Mouse (Mus musculus): Measurements from ENCODE around the gene Peli3. TPM values are rescaled to one million over a fixed set of nuclear protein-coding genes. Genes with fewer than 3 reads are reported as not detected.

Gene Peli3
- polyA plus RNA-seq, 1 experiment from 2014 or later: 4.3 TPM

- Histone ChIP-seq H3K4me3 (replicated peaks) (no peak overlapping the region), H3K9ac (no peak overlapping the region), H3K27ac (no peak overlapping the region), H3K4me2 (no peak overlapping the region), H3K36me3 (replicated peaks) (no peaks in the 10 kb centered on the region), H3K27me3 (peaks cover 26% of the 10 kb centered on the region), H3K4me1 (peaks cover 10% of the 10 kb centered on the region), H3K9me3 (no peaks in the 10 kb centered on the region)
- ATAC-seq (ENCODE audit: low FRiP score): no peak
- 85% methylated on average over 17 of the region's 17 CpGs for WGBS
These were observed 5.2 kb downstream of the Peli3 start for GRCm38 (mm10) chr19:4937444-4938310.

- Histone ChIP-seq H3K27me3 (peaks cover 18% of the 10 kb centered on the region), H3K4me1 (0 out of 2 replicates have a peak, but pooled peaks cover 3% of the 10 kb centered on the region), H3K36me3 (replicated peaks) (no peaks in the 10 kb centered on the region), H3K9ac (no peak overlapping the region), H3K4me3 (replicated peaks) (no peak overlapping the region), H3K9me3 (no peaks in the 10 kb centered on the region), H3K4me2 (no peak overlapping the region), H3K27ac (no peak overlapping the region)
- 85% methylated on average over 2 of the region's 2 CpGs for WGBS
- ATAC-seq (ENCODE audit: low FRiP score): no peak
These were observed 6.0 kb downstream of the Peli3 start for GRCm38 (mm10) chr19:4936896-4937295.

- Histone ChIP-seq H3K4me3 (replicated peaks) (peak overlapping the region; percentile 61), H3K27me3 (no peaks in the 10 kb centered on the region; the same call in 1 of the 2 replicates), H3K4me1 (peaks cover 24% of the 10 kb centered on the region), H3K27ac (peak overlapping the region; percentile 80), H3K9me3 (no peaks in the 10 kb centered on the region), H3K36me3 (replicated peaks) (peaks cover 26% of the 10 kb centered on the region), H3K4me2 (peak overlapping the region; percentile 75), H3K9ac (peak overlapping the region; percentile 61)
- ATAC-seq (ENCODE audit: low FRiP score): no peak; the same call in 1 of the 2 replicates
- WGBS: 63% methylated on average over 5 of the region's 5 CpGs
These were observed 14.1 kb downstream of the Peli3 start for GRCm38 (mm10) chr19:4928781-4929180.

GRCm38 (mm10) chr19:4927904-4928531 lies 14.9 kb downstream of the Peli3 start, which contains the start of gene Dpp3:
Gene Dpp3 (minus strand): TSS chr19:4928287.
- Histone ChIP-seq H3K9ac (peak within 1 kb of the TSS; percentile 61), H3K27me3 (no peaks in the 10 kb centered on the region; the same call in 1 of the 2 replicates), H3K36me3 (replicated peaks) (peaks cover 33% of the 10 kb centered on the region), H3K27ac (peak within 1 kb of the TSS; percentile 80), H3K4me2 (peak within 1 kb of the TSS; percentile 75), H3K4me3 (replicated peaks) (peak within 1 kb of the TSS; percentile 61), H3K9me3 (no peaks in the 10 kb centered on the region), H3K4me1 (peaks cover 24% of the 10 kb centered on the region)
- WGBS: under 1% methylated on average over 32 of the region's 32 CpGs
- peak; percentile 98 for ATAC-seq (ENCODE audit: low FRiP score)

- H3K4me3 ChIP-seq (replicated peaks): no peak overlapping the region
- no peak overlapping the region for H3K27ac ChIP-seq
- 96% methylated on average over 11 of the region's 11 CpGs for WGBS
- peaks cover 24% of the 10 kb centered on the region for H3K4me1 ChIP-seq
- H3K27me3 ChIP-seq: no peaks in the 10 kb centered on the region
- peaks cover 60% of the 10 kb centered on the region for H3K36me3 ChIP-seq (replicated peaks)
- no peak for ATAC-seq (ENCODE audit: low FRiP score)
- H3K9me3 ChIP-seq: no peaks in the 10 kb centered on the region
- no peak overlapping the region for H3K4me2 ChIP-seq
- H3K9ac ChIP-seq: no peak overlapping the region
These were observed 17.6 kb downstream of the Peli3 start for GRCm38 (mm10) chr19:4925121-4925860.

- Histone ChIP-seq H3K9me3 (no peaks in the 10 kb centered on the region), H3K4me3 (replicated peaks) (no peak overlapping the region), H3K27ac (no peak overlapping the region), H3K4me1 (no peaks in the 10 kb centered on the region), H3K4me2 (no peak overlapping the region), H3K27me3 (no peaks in the 10 kb centered on the region), H3K9ac (no peak overlapping the region), H3K36me3 (replicated peaks) (peaks cover 100% of the 10 kb centered on the region)
- ATAC-seq (ENCODE audit: low FRiP score): no peak
- 91% methylated on average over 6 of the region's 6 CpGs for WGBS
These were observed 23.3 kb downstream of the Peli3 start for GRCm38 (mm10) chr19:4919652-4920051.

GRCm38 (mm10) chr19:4916827-4917226 lies 26.1 kb downstream of the Peli3 start:
- ATAC-seq (ENCODE audit: low FRiP score): no peak
- Histone ChIP-seq H3K36me3 (replicated peaks) (peaks cover 99% of the 10 kb centered on the region), H3K27me3 (no peaks in the 10 kb centered on the region), H3K9me3 (no peaks in the 10 kb centered on the region), H3K4me2 (no peak overlapping the region), H3K4me3 (replicated peaks) (no peak overlapping the region), H3K4me1 (no peaks in the 10 kb centered on the region), H3K9ac (no peak overlapping the region), H3K27ac (no peak overlapping the region)
- WGBS: 88% methylated on average over 10 of the region's 10 CpGs

- ATAC-seq (ENCODE audit: low FRiP score): no peak
- Histone ChIP-seq H3K27ac (no peak overlapping the region), H3K4me2 (no peak overlapping the region), H3K27me3 (no peaks in the 10 kb centered on the region), H3K36me3 (replicated peaks) (peaks cover 99% of the 10 kb centered on the region), H3K9ac (no peak overlapping the region), H3K4me3 (replicated peaks) (no peak overlapping the region), H3K9me3 (no peaks in the 10 kb centered on the region), H3K4me1 (no peaks in the 10 kb centered on the region)
- 90% methylated on average over 15 of the region's 15 CpGs for WGBS
These were observed 26.9 kb downstream of the Peli3 start for GRCm38 (mm10) chr19:4915924-4916603.

GRCm38 (mm10) chr19:4909376-4909775 lies 33.6 kb downstream of the Peli3 start:
- 92% methylated on average over 7 of the region's 7 CpGs for WGBS
- Histone ChIP-seq H3K36me3 (replicated peaks) (peaks cover 72% of the 10 kb centered on the region), H3K4me2 (no peak overlapping the region), H3K27ac (no peak overlapping the region), H3K4me3 (replicated peaks) (no peak overlapping the region), H3K9ac (no peak overlapping the region), H3K27me3 (no peaks in the 10 kb centered on the region), H3K4me1 (peaks cover 13% of the 10 kb centered on the region), H3K9me3 (no peaks in the 10 kb centered on the region)
- no peak for ATAC-seq (ENCODE audit: low FRiP score)

- 86% methylated on average over 4 of the region's 4 CpGs for WGBS
- Histone ChIP-seq H3K4me1 (peaks cover 13% of the 10 kb centered on the region), H3K4me2 (no peak overlapping the region), H3K27me3 (no peaks in the 10 kb centered on the region), H3K27ac (no peak overlapping the region), H3K4me3 (replicated peaks) (no peak overlapping the region), H3K9ac (no peak overlapping the region), H3K36me3 (replicated peaks) (peaks cover 65% of the 10 kb centered on the region), H3K9me3 (no peaks in the 10 kb centered on the region)
- ATAC-seq (ENCODE audit: low FRiP score): no peak
These were observed 34.8 kb downstream of the Peli3 start for GRCm38 (mm10) chr19:4908107-4908506.

- Histone ChIP-seq H3K9ac (peak within 1 kb of the TSS; percentile 66), H3K4me2 (peak within 1 kb of the TSS; percentile 65), H3K36me3 (replicated peaks) (peaks cover 56% of the 10 kb centered on the region), H3K9me3 (no peaks in the 10 kb centered on the region), H3K4me1 (peaks cover 13% of the 10 kb centered on the region), H3K27me3 (no peaks in the 10 kb centered on the region), H3K4me3 (replicated peaks) (peak within 1 kb of the TSS; percentile 63), H3K27ac (peak within 1 kb of the TSS; percentile 66)
- peak; percentile 86 for ATAC-seq (ENCODE audit: low FRiP score)
- 8% methylated on average over 31 of the region's 31 CpGs for WGBS
These were observed 36.7 kb downstream of the Peli3 start, which contains the start of gene Bbs1 for GRCm38 (mm10) chr19:4905979-4906794. Gene Bbs1 (minus strand): TSS chr19:4906628.

Data from forebrain, embryonic 12.5 days (tissue).